Mouse (Mus musculus): ENCODE measurements around the gene Utp4.

GRCm38 (mm10) chr8:106893481-106894156, at the start of gene Utp4:
- TF ChIP-seq CTCF (IDR thresholded peaks at IDR 0.05; ENCODE audit: low read depth, low read length) (no peak), GATA2 (IDR thresholded peaks at IDR 0.05; ENCODE audit: borderline replicate concordance, low read depth, low read length) (no peak), TAL1 (conservative IDR thresholded peaks at IDR 0.05; ENCODE audit: low read depth, low read length) (no peak), POLR2AphosphoS5 (IDR thresholded peaks at IDR 0.05; ENCODE audit: insufficient replicate concordance, low read depth, low read length) (no peak), GATA1 (IDR thresholded peaks at IDR 0.05; ENCODE audit: borderline replicate concordance, low read length) (no peak)

All from G1E (cell line).